Mouse (Mus musculus): ENCODE data around the gene Mfsd6. TPM values are rescaled to one million over a fixed set of nuclear protein-coding genes. Genes with fewer than 3 reads are reported as not detected.
A peak's percentile ranks its signal among the peaks of the same experiment; 100 is the strongest.

The Mfsd6 gene
- 0.45 and 0.73 TPM in 2 replicates for polyA plus RNA-seq (2016; fragmentation: Nextera tagmentation; extraction: Ambion mirVana)

DNA sequence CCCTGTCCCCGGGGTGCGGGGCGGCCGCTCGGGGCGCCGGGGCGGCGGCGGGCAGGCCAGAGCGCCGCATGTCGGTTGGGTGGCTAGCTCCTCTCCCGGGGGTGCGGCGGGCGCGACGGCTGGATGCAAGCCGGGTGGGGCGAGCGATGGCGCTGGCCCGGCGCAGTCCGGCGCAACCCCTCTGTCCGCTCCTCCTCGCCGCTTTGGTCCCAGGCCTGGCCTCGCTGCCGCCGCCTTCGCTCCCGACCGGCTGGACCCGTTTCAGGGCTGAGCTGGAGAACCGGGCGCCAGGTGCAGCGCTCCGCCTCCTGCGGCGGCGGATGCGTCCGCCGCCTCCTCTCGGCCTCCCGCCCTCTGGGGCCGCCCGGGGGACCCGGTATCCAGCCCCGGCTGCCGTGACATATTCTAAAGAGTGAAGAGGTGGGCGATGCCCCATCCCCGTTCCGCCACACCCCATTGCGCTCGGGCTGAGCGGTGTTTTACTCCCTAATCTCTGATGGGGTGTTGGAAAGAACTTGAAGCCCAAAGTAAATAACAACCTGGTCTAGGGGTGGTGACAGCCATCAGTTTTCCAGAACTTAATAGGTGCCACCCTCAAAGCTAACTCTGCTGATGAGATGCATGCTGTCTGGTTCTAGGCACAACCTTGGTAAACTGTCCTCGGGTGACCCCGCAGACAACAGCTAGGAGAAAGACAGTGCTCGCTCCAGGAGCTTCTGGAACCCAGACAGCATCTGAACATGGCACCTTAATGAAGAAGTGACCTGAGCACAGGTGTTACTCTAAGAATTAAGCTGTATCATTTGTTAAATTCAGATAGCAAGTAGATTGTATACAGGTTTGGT lies at the start of gene Mfsd6:
Gene Mfsd6 (minus strand): TSS at position 407 of the 845 bp plus-strand sequence.
- peak; percentile 63 for DNase-seq (ENCODE audit: low spot score)
- 1% methylated on average over 60 of the region's 63 CpGs for WGBS
- Histone ChIP-seq H3K4me1 (peaks cover 14% of the 10 kb centered on the region), H3K36me3 (no peaks in the 10 kb centered on the region), H3K27me3 (ENCODE audit: low read depth, poor library complexity, severe bottlenecking) (peaks cover 61% of the 10 kb centered on the region), H3K9me3 (replicated peaks) (no peaks in the 10 kb centered on the region), H3K4me3 (peak within 1 kb of the TSS; percentile 88), H3K27ac (peak within 1 kb of the TSS; percentile 80)

DNA sequence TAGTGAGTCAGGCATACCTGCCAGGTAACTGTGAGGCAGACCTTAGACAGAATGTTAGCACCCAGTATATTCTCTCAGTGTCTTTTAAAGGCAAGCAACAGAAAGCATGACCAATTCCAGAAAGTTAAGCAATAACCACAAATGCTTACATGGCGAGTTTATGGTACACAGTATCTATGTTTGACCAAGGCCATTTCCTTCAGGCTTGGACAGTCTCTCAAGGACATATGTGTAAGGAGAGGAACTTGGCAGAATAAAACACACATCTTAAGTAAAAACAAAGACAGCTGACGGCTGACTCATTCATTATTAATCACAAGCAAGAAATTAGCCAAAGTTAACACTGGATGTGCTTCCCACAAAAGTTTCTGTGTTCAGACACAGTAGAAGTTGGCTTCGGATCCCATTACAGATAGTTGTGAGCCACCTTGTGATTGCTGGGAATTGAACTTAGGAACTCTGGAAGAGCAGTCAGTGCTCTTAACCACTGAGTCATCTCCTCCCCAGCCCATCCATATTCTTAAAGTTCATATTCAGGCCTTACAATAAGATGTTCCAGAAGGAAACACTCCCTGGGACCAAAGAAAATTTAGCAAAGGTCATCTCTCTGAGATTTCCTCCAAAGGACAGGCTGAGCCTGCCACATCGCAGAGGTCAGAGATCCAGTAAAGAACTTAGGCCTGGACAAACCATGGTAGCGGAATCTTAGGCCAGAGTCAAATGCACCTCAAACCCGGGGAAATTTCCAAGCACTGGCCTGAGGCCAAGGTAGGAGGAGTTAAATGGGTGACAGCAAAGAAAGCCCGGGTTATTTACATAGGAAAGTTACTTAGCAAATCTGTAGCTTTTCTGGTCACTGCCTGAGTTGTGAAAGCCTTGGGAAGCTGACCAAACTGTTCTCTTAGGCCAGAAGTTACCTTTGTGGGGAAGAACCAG lies 38.2 kb upstream of the Mfsd6 start:
- H3K27ac ChIP-seq, result no peak overlapping the region
- H3K9me3 ChIP-seq (replicated peaks), result no peaks in the 10 kb centered on the region
- no peaks in the 10 kb centered on the region for H3K36me3 ChIP-seq
- no peak for DNase-seq (ENCODE audit: low spot score)
- no peaks in the 10 kb centered on the region for H3K27me3 ChIP-seq (ENCODE audit: low read depth, poor library complexity, severe bottlenecking)
- 80% methylated on average over 7 of the region's 7 CpGs for WGBS
- 0 out of 2 replicates have a peak, but pooled peaks cover 2% of the 10 kb centered on the region for H3K4me1 ChIP-seq
- H3K4me3 ChIP-seq, result no peak overlapping the region

GRCm38 (mm10) chr1:52763894-52764809 lies 36.9 kb upstream of the Mfsd6 start:
- WGBS, result 70% methylated on average over 4 of the region's 4 CpGs
- Histone ChIP-seq H3K27me3 (ENCODE audit: low read depth, poor library complexity, severe bottlenecking) (no peaks in the 10 kb centered on the region), H3K4me1 (0 out of 2 replicates have a peak, but pooled peaks cover 2% of the 10 kb centered on the region), H3K4me3 (no peak overlapping the region), H3K36me3 (no peaks in the 10 kb centered on the region), H3K9me3 (replicated peaks) (no peaks in the 10 kb centered on the region), H3K27ac (no peak overlapping the region)
- DNase-seq (ENCODE audit: low spot score), result no peak

GRCm38 (mm10) chr1:52758174-52758573 lies 30.9 kb upstream of the Mfsd6 start:
- DNase-seq (ENCODE audit: low spot score), result no peak
- 95% methylated on average over 1 of the region's 1 CpGs for WGBS
- H3K27ac ChIP-seq, result no peak overlapping the region
- no peaks in the 10 kb centered on the region for H3K36me3 ChIP-seq
- no peaks in the 10 kb centered on the region for H3K4me1 ChIP-seq
- no peaks in the 10 kb centered on the region for H3K9me3 ChIP-seq (replicated peaks)
- H3K27me3 ChIP-seq (ENCODE audit: low read depth, poor library complexity, severe bottlenecking), result no peaks in the 10 kb centered on the region
- H3K4me3 ChIP-seq, result no peak overlapping the region

DNA sequence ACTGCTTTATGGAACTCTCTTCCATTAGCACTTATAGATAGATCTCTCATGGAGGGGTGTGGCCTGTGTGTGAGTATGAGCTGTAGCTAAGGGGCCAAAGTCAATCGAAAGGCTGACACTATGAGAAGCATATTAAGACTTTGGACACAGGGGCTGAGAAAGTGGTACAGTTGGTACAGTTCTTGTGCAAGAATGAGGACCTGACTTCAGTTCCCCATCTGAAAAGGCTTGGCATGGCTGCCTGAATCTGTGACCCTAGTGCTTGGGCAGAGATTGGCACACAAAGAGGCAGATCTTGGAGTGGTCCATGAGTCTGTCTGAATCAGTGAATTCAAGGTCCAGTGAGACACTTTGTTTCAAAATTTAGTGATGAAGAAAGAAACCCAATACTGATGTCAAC lies 27.1 kb upstream of the Mfsd6 start:
- Histone ChIP-seq H3K4me3 (no peak overlapping the region), H3K27ac (no peak overlapping the region), H3K9me3 (replicated peaks) (no peaks in the 10 kb centered on the region), H3K36me3 (no peaks in the 10 kb centered on the region), H3K4me1 (no peaks in the 10 kb centered on the region), H3K27me3 (ENCODE audit: low read depth, poor library complexity, severe bottlenecking) (no peaks in the 10 kb centered on the region)
- WGBS, result 98% methylated on average over 1 of the region's 1 CpGs
- DNase-seq (ENCODE audit: low spot score), result no peak

DNA sequence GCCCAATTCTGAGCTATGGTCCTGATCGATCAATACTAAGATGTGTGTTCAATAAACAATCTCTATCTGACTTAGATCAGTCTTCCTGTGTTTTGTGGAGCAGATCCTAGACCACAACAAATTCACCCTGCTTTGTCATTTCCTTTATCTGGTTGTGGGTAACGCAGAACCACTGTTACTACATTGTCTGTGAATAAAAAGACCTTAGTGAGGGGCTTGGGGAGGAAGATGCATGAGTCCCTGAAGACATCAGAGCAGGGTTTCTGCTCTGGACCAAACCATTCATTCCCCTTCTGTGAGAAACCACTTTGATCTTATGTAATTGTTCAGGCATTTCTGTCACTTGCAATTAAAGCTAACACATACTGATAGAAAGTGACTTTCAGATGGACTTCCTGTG lies 26.6 kb upstream of the Mfsd6 start:
- 90% methylated on average over 2 of the region's 2 CpGs for WGBS
- Histone ChIP-seq H3K27ac (no peak overlapping the region), H3K36me3 (no peaks in the 10 kb centered on the region), H3K27me3 (ENCODE audit: low read depth, poor library complexity, severe bottlenecking) (no peaks in the 10 kb centered on the region), H3K4me3 (no peak overlapping the region), H3K9me3 (replicated peaks) (no peaks in the 10 kb centered on the region), H3K4me1 (no peaks in the 10 kb centered on the region)
- DNase-seq (ENCODE audit: low spot score), result no peak

- H3K36me3 ChIP-seq, result no peaks in the 10 kb centered on the region
- no peak for DNase-seq (ENCODE audit: low spot score)
- H3K4me1 ChIP-seq, result no peaks in the 10 kb centered on the region
- H3K27ac ChIP-seq, result no peak overlapping the region
- H3K9me3 ChIP-seq (replicated peaks), result no peaks in the 10 kb centered on the region
- WGBS, result 74% methylated on average over 3 of the region's 3 CpGs
- no peaks in the 10 kb centered on the region for H3K27me3 ChIP-seq (ENCODE audit: low read depth, poor library complexity, severe bottlenecking)
- no peak overlapping the region for H3K4me3 ChIP-seq
Measured at GRCm38 (mm10) chr1:52752706-52753105, 25.4 kb upstream of the Mfsd6 start.

DNA sequence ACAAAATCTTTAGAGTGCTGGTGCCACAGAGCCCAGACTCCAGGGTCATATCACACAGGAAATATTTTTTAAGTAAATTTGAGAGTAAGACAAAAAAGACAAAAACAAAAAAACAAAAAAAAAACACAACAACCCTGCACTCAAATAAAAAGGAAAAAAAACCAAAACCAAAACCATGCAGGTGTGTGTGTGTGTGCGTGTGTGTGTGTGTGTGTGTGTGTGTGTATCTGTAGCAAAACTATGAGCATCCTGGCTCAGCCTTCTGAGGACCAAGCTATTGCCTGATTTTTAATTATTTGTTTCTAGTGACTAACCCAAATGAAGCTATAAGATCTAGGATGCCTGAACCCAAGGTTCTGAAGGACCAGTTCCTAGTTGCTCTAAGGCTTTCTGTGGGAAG lies 24.4 kb upstream of the Mfsd6 start:
- Histone ChIP-seq H3K9me3 (replicated peaks) (no peaks in the 10 kb centered on the region), H3K4me1 (no peaks in the 10 kb centered on the region), H3K27ac (no peak overlapping the region), H3K4me3 (no peak overlapping the region), H3K36me3 (no peaks in the 10 kb centered on the region), H3K27me3 (ENCODE audit: low read depth, poor library complexity, severe bottlenecking) (no peaks in the 10 kb centered on the region)
- 91% methylated on average over 1 of the region's 1 CpGs for WGBS
- no peak for DNase-seq (ENCODE audit: low spot score)

DNA sequence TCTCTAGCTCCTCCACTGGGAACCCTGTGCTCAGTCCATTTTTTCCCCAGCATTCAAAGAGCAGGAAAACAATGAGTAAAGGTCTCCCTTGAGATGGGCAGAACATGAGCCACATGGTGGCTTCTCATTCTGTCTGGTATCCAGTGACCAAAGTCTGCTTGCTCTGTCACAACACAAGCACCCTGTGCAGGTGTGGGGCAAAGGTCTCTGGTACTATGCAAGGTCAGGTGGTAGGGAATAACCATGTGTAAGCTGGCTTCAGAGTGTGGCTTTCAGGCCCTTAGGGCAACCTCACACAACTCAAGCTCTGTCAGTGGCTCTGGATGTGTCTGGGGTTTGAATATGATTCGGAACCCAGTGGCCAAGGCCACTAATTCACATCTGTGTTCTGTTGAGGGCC lies 22.7 kb upstream of the Mfsd6 start:
- Histone ChIP-seq H3K27ac (no peak overlapping the region), H3K27me3 (ENCODE audit: low read depth, poor library complexity, severe bottlenecking) (no peaks in the 10 kb centered on the region), H3K4me3 (no peak overlapping the region), H3K9me3 (replicated peaks) (no peaks in the 10 kb centered on the region), H3K4me1 (no peaks in the 10 kb centered on the region), H3K36me3 (no peaks in the 10 kb centered on the region)
- DNase-seq (ENCODE audit: low spot score), result no peak
- WGBS, result 95% methylated on average over 1 of the region's 1 CpGs

- peak; percentile 70 for DNase-seq (ENCODE audit: low spot score)
- Histone ChIP-seq H3K27ac (no peak overlapping the region), H3K4me1 (no peaks in the 10 kb centered on the region), H3K36me3 (no peaks in the 10 kb centered on the region), H3K4me3 (no peak overlapping the region), H3K9me3 (replicated peaks) (no peaks in the 10 kb centered on the region), H3K27me3 (ENCODE audit: low read depth, poor library complexity, severe bottlenecking) (no peaks in the 10 kb centered on the region)
- 33% methylated on average over 3 of the region's 3 CpGs for WGBS
Measured at GRCm38 (mm10) chr1:52748260-52748659, 21.0 kb upstream of the Mfsd6 start.

DNA sequence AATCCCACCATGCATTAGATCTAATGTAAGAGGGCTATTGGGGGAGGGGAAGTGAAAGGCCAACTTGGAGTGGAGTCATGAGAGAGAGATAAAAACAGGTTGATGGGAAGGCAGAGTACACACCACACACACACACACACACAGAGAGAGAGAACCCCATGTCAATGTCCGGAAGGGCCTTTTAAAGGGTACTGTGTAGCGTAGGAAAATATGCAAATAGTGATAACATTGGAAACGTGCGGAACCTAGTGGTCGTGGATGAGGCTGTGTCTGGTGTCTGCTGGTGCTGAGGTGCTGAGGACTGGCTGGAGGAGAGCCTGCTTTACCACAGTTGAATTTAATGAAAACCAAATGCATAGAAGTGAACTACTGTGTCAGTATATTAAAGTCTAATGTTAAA lies 15.3 kb upstream of the Mfsd6 start:
- Histone ChIP-seq H3K27me3 (ENCODE audit: low read depth, poor library complexity, severe bottlenecking) (no peaks in the 10 kb centered on the region), H3K27ac (no peak overlapping the region), H3K9me3 (replicated peaks) (no peaks in the 10 kb centered on the region), H3K4me3 (no peak overlapping the region), H3K36me3 (no peaks in the 10 kb centered on the region), H3K4me1 (no peaks in the 10 kb centered on the region)
- WGBS, result 84% methylated on average over 5 of the region's 5 CpGs
- no peak for DNase-seq (ENCODE audit: low spot score)

- DNase-seq (ENCODE audit: low spot score), result no peak
- WGBS, result 85% methylated on average over 4 of the region's 4 CpGs
- Histone ChIP-seq H3K27me3 (ENCODE audit: low read depth, poor library complexity, severe bottlenecking) (peaks cover 10% of the 10 kb centered on the region), H3K4me3 (no peak overlapping the region), H3K27ac (no peak overlapping the region), H3K4me1 (no peaks in the 10 kb centered on the region), H3K9me3 (replicated peaks) (no peaks in the 10 kb centered on the region), H3K36me3 (no peaks in the 10 kb centered on the region)
Measured at GRCm38 (mm10) chr1:52734208-52734607, 6.9 kb upstream of the Mfsd6 start.

Data from limb, embryonic 10.5 days (tissue).